In the genomic region with DNA sequence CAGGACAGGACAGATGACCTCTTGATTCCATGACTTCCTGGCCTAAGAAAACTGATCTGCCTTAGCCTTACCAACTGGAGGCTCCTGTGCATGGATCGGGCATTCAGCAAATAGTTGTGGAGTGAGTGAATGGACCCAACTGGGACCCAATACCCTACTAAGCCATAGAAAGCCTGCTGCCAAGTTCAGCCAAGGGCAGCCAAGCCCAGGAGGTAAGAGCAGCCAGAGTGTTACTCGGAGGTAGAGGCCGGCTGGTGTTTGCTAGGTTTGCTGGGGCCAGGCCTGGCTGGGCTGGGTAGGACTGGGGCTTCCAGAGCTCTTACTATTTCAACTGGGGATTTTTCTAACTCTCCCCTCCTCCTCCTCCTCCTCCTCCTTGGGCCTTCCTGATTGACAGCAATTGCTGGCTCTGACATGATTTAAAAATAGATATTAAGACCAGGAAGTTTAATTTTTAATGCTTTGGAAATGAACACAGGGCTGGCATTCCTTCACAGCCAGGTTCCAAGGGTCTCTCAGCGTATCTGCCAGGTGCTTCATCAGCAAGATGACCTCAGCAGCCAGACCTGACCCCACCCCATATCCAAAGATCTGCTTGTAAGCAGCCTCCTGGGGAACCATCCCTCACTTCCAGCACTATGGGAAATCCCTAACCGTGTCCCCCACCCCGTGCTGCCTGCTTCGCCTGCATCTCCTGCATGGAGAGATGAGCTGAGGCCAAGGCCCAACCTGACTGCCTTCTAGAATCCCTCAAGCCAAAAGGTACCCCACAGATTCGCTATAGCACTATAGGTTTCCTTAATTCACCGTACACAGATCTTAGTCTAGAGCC, we compare ENCODE assay signal across 13 mouse cellular contexts.
DNase-seq lines count a peak whose midpoint lies in the region; ATAC-seq and TF ChIP-seq lines count a peak whose summit lies in the region.
"Had no signal": no experiment of that assay in that cellular context is flagged by ENCODE, and none has a peak within 500 bp of the region (broad histone marks: within the 10 kb centered on the region; RNA-seq: fewer than 3 reads in every experiment).

No protein-coding gene starts in this region.

- no peaks in the 10 kb centered on the region for H3K27me3 ChIP-seq in cerebellum, adult 2 months (ENCODE audit: control insufficient read depth, insufficient read depth, low read length)
- no peaks in the 10 kb centered on the region for H3K27me3 ChIP-seq in heart, embryonic 14.5 days (ENCODE audit: control insufficient read depth, insufficient read depth, low read length)
- H3K27me3 ChIP-seq in megakaryocyte, embryonic 14.5 days (replicated peaks), result peaks cover 35% of the 10 kb centered on the region

- no peak for ATAC-seq in heart, embryonic 14.5 days (ENCODE audit: insufficient number of reproducible peaks, insufficient read depth, low FRiP score, low read depth)
- no peak for ATAC-seq in megakaryocyte, adult 5-6 weeks (ENCODE audit: poor library complexity, severe bottlenecking)
- ATAC-seq in frontal cortex, adult (ENCODE audit: low TSS enrichment), result no peak

- no peaks in the 10 kb centered on the region for H3K9me3 ChIP-seq in heart, embryonic 14.5 days (ENCODE audit: control insufficient read depth, low read length)
- H3K9me3 ChIP-seq in megakaryocyte, embryonic 14.5 days, result no peaks in the 10 kb centered on the region

- H3K36me3 ChIP-seq in heart, embryonic 14.5 days (ENCODE audit: control insufficient read depth, insufficient read depth, low read length), result peaks cover 10% of the 10 kb centered on the region; the same call in 1 of the 2 replicates
- H3K36me3 ChIP-seq in megakaryocyte, embryonic 14.5 days (replicated peaks; ENCODE audit: low read length), result peaks cover 90% of the 10 kb centered on the region

- H3K4me2 ChIP-seq in heart, embryonic 14.5 days (ENCODE audit: low read length), result no peak overlapping the region
- H3K4me2 ChIP-seq: midbrain, embryonic 11.5 days had no signal

- no peak for TF ChIP-seq CTCF in cerebellum, adult 2 months (IDR thresholded peaks at IDR 0.05; ENCODE audit: borderline replicate concordance, insufficient read depth, low read depth, low read length)

- peak overlapping the region; percentile 67 for H3K27ac ChIP-seq in cerebellum, adult 2 months (ENCODE audit: insufficient read depth, low read length)
- no peak overlapping the region for H3K27ac ChIP-seq in heart, embryonic 14.5 days (replicated peaks in 1 of 2; ENCODE audit: control insufficient read depth in 1 of 2, insufficient read depth in 1 of 2, low read depth in 2 of 2, low read length in 2 of 2)
- H3K27ac ChIP-seq: liver, embryonic 14.5 days had no signal

- H3K4me3 ChIP-seq in cerebellum, adult 2 months (replicated peaks; ENCODE audit: insufficient read depth, low read depth, low read length), result peak overlapping the region; percentile 23
- no peak overlapping the region for H3K4me3 ChIP-seq in heart, embryonic 14.5 days (ENCODE audit: control insufficient read depth in 1 of 2, insufficient read depth in 1 of 2, low read depth in 1 of 2, low read length in 2 of 2)
- peak overlapping the region; percentile 11 for H3K4me3 ChIP-seq in megakaryocyte, embryonic 14.5 days (replicated peaks)

- H3K4me1 ChIP-seq in cerebellum, adult 2 months (ENCODE audit: control insufficient read depth, insufficient read depth, low read length), result peaks cover 29% of the 10 kb centered on the region
- peaks cover 31 to 61% of the 10 kb centered on the region in 2 experiments for H3K4me1 ChIP-seq in heart, embryonic 14.5 days (ENCODE audit: control insufficient read depth in 2 of 2, insufficient read depth in 2 of 2, low read length in 2 of 2)
- peaks cover 69% of the 10 kb centered on the region for H3K4me1 ChIP-seq in megakaryocyte, embryonic 14.5 days

- TF ChIP-seq POLR2A in cerebellum, adult 2 months (IDR thresholded peaks at IDR 0.05; ENCODE audit: borderline replicate concordance, insufficient read depth, low read length), result no peak

- 32% methylated on average over 9 of the region's 9 CpGs for WGBS in cerebellum, adult 2 months
- 76% methylated on average over 9 of the region's 9 CpGs for WGBS in heart, embryonic 14.5 days

- H3K9ac ChIP-seq in heart, embryonic 14.5 days (ENCODE audit: low read length), result peak overlapping the region; percentile 12; the same call in 1 of the 2 replicates
- H3K9ac ChIP-seq: liver, embryonic 14.5 days had no signal

- peak; percentile 40 to 53 for DNase-seq in cerebellum, adult 2 months
- DNase-seq in cerebellum, postnatal 4 days (ENCODE audit: low spot score in 2 of 2), result no peak
- DNase-seq in heart, adult 11 months, result no peak
- no peak for DNase-seq in thymus, postnatal 4 days
- DNase-seq: adrenal gland, adult 8-10 months; layer of hippocampus, postnatal 36 days; lung, postnatal 10 days had no signal

Comparison
In these comparisons a context has a peak if more than half of its experiments do, and no peak if none do; other contexts are left out.
1. DNase-seq: peak in cerebellum, adult 2 months (2 of 2); none in cerebellum, postnatal 4 days (0 of 2), heart, adult 11 months (single experiment) and thymus, postnatal 4 days (single experiment).
2. H3K4me3 ChIP-seq: peak in cerebellum, adult 2 months (single experiment) and megakaryocyte, embryonic 14.5 days (single experiment); none in heart, embryonic 14.5 days (0 of 2).